Mouse (Mus musculus) liver, adult (tissue): ENCODE data around the gene Pth2.

Source experiments
- GATA4 ChIP-seq: IDR thresholded peaks from 2 replicates; pipeline ENCODE4 v1.6.1; 2014; ENCODE audit warnings: mild to moderate bottlenecking, low read length; ENCODE audit not compliant: insufficient replicate concordance

The Pth2 gene

GRCm38 (mm10) chr7:45182606-45183005, 1.8 kb downstream of the Pth2 start:
- TF ChIP-seq GATA4, result no peak

GRCm38 (mm10) chr7:45183672-45184071, 2.9 kb downstream of the Pth2 start:
- no peak for TF ChIP-seq GATA4

- no peak for TF ChIP-seq GATA4
Measured at GRCm38 (mm10) chr7:45185921-45186320, 5.1 kb downstream of the Pth2 start.

DNA sequence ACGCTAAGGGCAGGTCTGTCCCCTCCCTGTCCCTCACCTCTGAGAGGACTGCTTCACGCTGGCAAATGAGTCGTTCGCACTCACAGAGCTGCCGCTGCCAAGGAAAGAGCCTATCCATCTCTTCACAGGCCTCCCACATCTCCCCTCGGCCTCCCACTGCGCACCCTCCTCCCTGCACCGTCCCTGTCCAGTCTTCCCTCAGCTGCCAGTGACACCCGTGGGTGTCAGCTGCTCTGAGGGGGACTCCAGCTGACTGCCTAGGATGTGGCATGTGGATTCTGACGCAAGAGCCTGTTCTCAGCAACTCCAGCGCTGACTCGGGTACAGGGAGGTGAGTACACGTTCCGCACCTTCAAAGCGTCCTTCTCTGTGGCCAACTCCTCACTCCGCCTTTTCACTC, 8.8 kb downstream of the Pth2 start:
- no peak for TF ChIP-seq GATA4

- TF ChIP-seq GATA4, result no peak
Measured at GRCm38 (mm10) chr7:45190186-45190585, 9.4 kb downstream of the Pth2 start.

GRCm38 (mm10) chr7:45191161-45191560, 10.4 kb downstream of the Pth2 start:
- TF ChIP-seq GATA4, result no peak

DNA sequence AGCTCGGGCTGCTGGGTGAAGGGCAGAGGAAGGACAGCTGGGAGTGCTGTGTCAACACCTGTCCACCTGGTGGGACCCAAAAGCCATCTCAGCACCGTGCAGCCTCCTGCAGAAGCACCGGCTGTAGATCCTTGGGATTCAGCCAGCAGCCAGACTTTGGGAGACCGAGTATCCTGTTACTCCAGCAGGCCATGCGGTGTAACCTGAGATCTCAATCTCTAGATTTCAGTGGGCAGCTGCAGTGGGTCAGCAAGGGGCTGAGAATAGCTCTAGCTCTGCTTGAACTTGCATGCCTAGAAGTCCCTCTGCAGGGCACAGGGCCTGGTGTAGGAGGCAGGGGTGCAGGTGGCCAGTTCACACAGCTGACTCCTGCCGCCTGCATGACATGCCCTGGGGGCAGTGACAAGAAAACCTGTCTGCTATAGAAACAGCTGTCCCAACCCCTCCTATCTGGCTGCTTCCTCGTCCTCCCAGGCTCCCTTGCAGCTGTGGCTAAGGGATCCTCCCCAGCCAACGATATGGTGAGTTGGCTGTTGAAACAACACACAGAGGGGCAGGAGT, 11.1 kb downstream of the Pth2 start:
- TF ChIP-seq GATA4, result no peak

GRCm38 (mm10) chr7:45192585-45193310, 12.0 kb downstream of the Pth2 start:
- TF ChIP-seq GATA4, result no peak

GRCm38 (mm10) chr7:45193406-45193805, 12.6 kb downstream of the Pth2 start:
- TF ChIP-seq GATA4, result no peak

GRCm38 (mm10) chr7:45193871-45194785, 13.3 kb downstream of the Pth2 start:
- no peak for TF ChIP-seq GATA4

DNA sequence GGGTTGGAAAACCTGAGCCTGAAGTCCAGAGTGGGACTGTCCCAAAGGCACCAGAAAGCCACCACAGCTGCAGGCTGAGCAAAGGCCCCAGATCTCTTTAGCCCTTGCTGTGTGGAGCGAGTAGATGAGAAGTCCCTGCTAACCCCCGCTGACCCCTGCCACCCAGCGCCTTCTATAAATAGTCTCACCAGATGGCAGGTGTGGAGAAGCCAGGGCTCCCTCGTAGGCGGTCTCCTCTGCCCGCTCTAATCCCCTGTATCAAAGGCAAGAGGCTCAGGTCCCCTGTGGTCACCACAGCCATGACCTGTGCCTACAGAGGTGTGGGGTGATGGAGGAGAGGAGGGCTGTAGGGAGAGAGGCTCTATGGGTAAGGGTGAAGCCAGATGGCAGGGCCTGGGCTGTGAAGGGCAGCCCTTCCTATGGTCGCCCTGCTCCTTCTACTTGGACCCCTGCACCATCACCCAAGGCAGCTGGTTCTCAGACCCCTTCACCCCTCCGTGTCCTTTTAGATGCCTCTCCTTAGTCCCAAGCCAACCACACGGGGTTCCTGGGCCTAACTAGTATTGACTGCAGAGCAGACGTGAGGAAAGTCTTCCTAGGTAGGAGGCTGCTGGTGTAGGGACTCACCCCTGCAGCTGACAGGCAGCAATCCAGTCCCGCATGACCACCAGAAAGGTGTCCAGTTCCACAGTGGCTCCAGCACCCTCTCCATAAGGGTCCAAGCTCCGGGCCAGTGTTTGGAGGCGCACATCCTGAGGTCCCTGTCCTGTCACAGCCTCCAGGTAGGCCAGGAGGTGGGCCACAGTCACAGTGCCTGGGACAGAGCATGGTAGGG, 14.8 kb downstream of the Pth2 start:
- no peak for TF ChIP-seq GATA4

DNA sequence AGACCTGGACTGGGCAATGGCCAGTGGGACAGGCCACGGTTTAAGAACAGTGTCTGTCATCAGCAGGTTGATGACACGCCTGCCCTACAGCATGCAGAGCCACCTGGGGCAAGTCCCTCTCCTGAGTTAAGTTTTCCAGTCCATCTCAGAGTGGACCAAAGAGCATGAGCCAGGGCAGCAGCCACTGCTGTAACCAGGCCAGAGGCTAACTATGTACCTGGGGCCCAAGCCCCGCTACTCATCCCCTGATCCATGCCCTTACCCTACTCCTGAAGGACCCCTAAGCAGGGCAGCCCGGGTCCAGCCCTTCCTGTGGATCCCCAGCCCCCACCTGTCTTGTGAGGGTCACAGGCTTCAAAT, 15.4 kb downstream of the Pth2 start:
- TF ChIP-seq GATA4, result no peak

DNA sequence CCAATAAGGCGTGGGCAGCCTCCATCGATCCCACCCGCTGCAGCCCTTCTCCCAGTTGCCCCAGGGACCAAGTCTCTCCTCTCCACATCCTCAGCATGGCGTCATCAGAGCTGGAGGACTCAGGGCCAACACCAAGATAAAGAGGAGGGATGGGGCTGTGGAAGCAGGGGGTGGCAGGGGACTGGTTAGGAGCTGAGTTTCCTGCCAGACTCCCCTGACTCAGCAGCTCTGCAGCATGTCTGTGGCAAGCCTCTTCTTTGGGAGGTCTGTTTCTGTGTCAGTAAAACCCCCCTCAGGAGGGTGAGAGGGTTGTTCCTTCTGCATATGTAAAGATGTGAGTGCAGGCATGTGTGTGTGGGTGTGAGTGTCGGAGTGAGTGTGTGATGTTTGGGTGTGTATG, 16.2 kb downstream of the Pth2 start:
- TF ChIP-seq GATA4, result no peak

DNA sequence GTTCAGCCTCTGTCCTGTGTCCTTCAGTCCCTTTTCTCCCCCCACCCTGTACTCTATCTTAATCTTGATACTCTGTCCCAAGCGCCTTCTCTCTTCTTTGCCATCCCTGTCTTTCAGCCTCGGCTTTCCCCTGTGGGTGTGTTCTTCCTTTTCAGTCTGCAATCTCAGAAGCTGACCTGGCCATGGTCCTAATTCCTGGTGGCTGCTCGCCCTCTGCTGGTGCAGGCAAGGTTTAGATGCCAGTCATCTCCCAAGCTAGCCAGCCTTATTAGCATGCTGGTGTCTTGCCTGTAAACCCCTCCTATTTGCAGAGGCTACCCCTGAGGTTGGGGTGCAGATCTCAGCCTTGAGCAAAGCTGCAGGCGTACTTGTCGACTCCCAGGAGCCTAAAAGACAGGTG, 17.6 kb downstream of the Pth2 start:
- TF ChIP-seq GATA4, result no peak

GRCm38 (mm10) chr7:45198961-45199360, 18.2 kb downstream of the Pth2 start:
- TF ChIP-seq GATA4, result no peak
